Mouse (Mus musculus): ENCODE data around the gene Hmcn1.

DNA sequence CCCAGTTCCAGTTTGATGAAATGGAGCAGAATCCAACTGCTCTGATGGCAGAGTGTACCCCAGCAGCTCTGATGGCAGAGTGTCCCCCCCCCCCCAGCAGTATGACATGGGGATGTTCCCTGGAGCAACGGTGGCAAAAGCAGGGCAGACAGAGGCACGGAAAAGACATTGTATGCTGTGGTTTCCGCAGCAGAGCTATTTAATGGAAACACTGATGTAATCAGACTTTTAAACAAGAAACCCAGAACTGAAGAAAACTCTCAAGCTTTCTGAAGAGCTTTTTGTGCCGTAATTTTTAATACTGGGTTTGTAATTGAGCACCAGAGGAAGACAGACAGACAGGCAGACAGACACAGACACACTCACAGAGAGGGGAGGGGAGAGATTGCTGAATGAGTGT is 426.9 kb downstream of the Hmcn1 start:
- TF ChIP-seq CEBPB (IDR thresholded peaks at IDR 0.05; ENCODE audit: low read depth), result no peak
- no peak for TF ChIP-seq CTCF (IDR thresholded peaks at IDR 0.05; ENCODE audit: control insufficient read depth, insufficient read depth, insufficient read length)
- no peak for TF ChIP-seq USF1 (IDR thresholded peaks at IDR 0.05; ENCODE audit: low read depth)
- no peak for TF ChIP-seq MAX (IDR thresholded peaks at IDR 0.05)
- TF ChIP-seq MYOD1 (IDR thresholded peaks at IDR 0.05; ENCODE audit: control insufficient read depth, insufficient read length, low read depth), result no peak
- TF ChIP-seq MYOG (IDR thresholded peaks at IDR 0.05; ENCODE audit: control insufficient read depth, extremely low read depth, insufficient read length), result no peak
- TF ChIP-seq FOSL1 (IDR thresholded peaks at IDR 0.05; ENCODE audit: insufficient read depth, low read length, poor library complexity, severe bottlenecking), result no peak
